Mouse (Mus musculus) neural tube, embryonic 13.5 days (tissue): ENCODE measurements at regions not wholly inside any gene's neighbourhood (a gene's known extent, or its start where the extent isn't known, plus 50 kb on each side); places are given as distances from the start of the nearest gene placed in this dataset.
A peak's percentile ranks its signal among the peaks of the same experiment; 100 is the strongest.
"Not testable (repeated sequence)": the region's sequence is repeated elsewhere in the genome, so short reads cannot be mapped to it uniquely, and the experiment has no call there.

Experiments
- ATAC-seq: fragments of 200-750 bp; cut with Nextera tagmentation; 2 replicates; pipeline ENCODE4 v1.8.0; 2017; ENCODE audit warnings: low read depth, mild to moderate bottlenecking, moderate TSS enrichment, moderate library complexity
- H3K27ac ChIP-seq: fragments of 300-500 bp; sonication (generic); replicated peaks from 2 replicates; pipeline ENCODE4 v1.5.1; 2015; ENCODE audit warnings: moderate library complexity, mild to moderate bottlenecking, inconsistent platforms
- H3K27me3 ChIP-seq: fragments of 300-500 bp; sonication (generic); 2 replicates; pipeline ENCODE4 v1.6.1; 2015; ENCODE audit warnings: mild to moderate bottlenecking, inconsistent platforms
- H3K36me3 ChIP-seq: fragments of 300-500 bp; sonication (generic); 2 replicates; pipeline ENCODE4 v1.6.1; 2015; ENCODE audit warnings: mild to moderate bottlenecking, inconsistent platforms
- H3K4me1 ChIP-seq: fragments of 300-500 bp; sonication (generic); replicated peaks from 2 replicates; pipeline ENCODE4 v1.6.1; 2015; ENCODE audit warnings: inconsistent platforms
- H3K4me2 ChIP-seq: fragments of 300-500 bp; sonication (generic); 2 replicates; pipeline ENCODE4 v1.6.1; 2015; ENCODE audit warnings: inconsistent platforms, mild to moderate bottlenecking, moderate library complexity
- H3K4me3 ChIP-seq: fragments of 300-500 bp; sonication (generic); 2 replicates; pipeline ENCODE4 v1.5.1; 2015; ENCODE audit warnings: mild to moderate bottlenecking, inconsistent platforms
- H3K9ac ChIP-seq: fragments of 300-500 bp; sonication (generic); 2 replicates; pipeline ENCODE4 v1.6.1; 2015; ENCODE audit warnings: moderate library complexity, mild to moderate bottlenecking, inconsistent platforms
- H3K9me3 ChIP-seq: fragments of 300-500 bp; sonication (generic); 2 replicates; pipeline ENCODE4 v1.6.1; 2016; ENCODE audit warnings: inconsistent platforms
- WGBS: fragments of 180-500 bp; shearing (Covaris S2); methylation state at CpG from one replicate; pipeline ENCODE4 v1.1.7; 2015; 5-methylcytosine and 5-hydroxymethylcytosine counted together

GRCm38 (mm10) chr11:24322412-24322811, 244.6 kb downstream of the Bcl11a start:
- not testable (repeated sequence) for H3K4me3 ChIP-seq
- WGBS, result 92% methylated on average over 5 of the region's 5 CpGs

GRCm38 (mm10) chr11:24328481-24328880, 250.6 kb downstream of the Bcl11a start:
- Histone ChIP-seq H3K9ac (no peak overlapping the region), H3K4me2 (no peak overlapping the region), H3K9me3 (no peaks in the 10 kb centered on the region), H3K36me3 (no peaks in the 10 kb centered on the region), H3K4me1 (peaks cover 13% of the 10 kb centered on the region), H3K27me3 (no peaks in the 10 kb centered on the region), H3K27ac (no peak overlapping the region), H3K4me3 (no peak overlapping the region)
- ATAC-seq, result no peak
- WGBS, result 67% methylated on average over 4 of the region's 4 CpGs

More at GRCm38 (mm10) chr11:24322412-24322811, 244.6 kb downstream of the Bcl11a start:
- not testable (repeated sequence) for H3K27me3 ChIP-seq, H3K9ac ChIP-seq, H3K4me2 ChIP-seq, H3K9me3 ChIP-seq, ATAC-seq, H3K4me1 ChIP-seq, H3K27ac ChIP-seq, H3K36me3 ChIP-seq

- H3K9ac ChIP-seq, result no peak overlapping the region
- H3K27me3 ChIP-seq, result no peaks in the 10 kb centered on the region
- 70% methylated on average over 10 of the region's 10 CpGs for WGBS
- H3K4me2 ChIP-seq, result no peak overlapping the region
- H3K9me3 ChIP-seq, result no peaks in the 10 kb centered on the region
- no peak for ATAC-seq
- H3K4me3 ChIP-seq, result no peak overlapping the region
- no peak overlapping the region for H3K27ac ChIP-seq
- H3K4me1 ChIP-seq, result peaks cover 13% of the 10 kb centered on the region
- no peaks in the 10 kb centered on the region for H3K36me3 ChIP-seq
These were observed 252.7 kb downstream of the Bcl11a start for GRCm38 (mm10) chr11:24330366-24331124.

- Histone ChIP-seq H3K9me3 (no peaks in the 10 kb centered on the region), H3K36me3 (no peaks in the 10 kb centered on the region), H3K27me3 (no peaks in the 10 kb centered on the region), H3K4me3 (no peak overlapping the region), H3K9ac (no peak overlapping the region), H3K4me1 (peaks cover 13% of the 10 kb centered on the region), H3K4me2 (no peak overlapping the region), H3K27ac (no peak overlapping the region)
- 91% methylated on average over 3 of the region's 3 CpGs for WGBS
- ATAC-seq, result no peak
These were observed 254.4 kb downstream of the Bcl11a start for GRCm38 (mm10) chr11:24332241-24332640.

GRCm38 (mm10) chr11:24333111-24333510, 255.3 kb downstream of the Bcl11a start:
- Histone ChIP-seq H3K27ac (no peak overlapping the region), H3K9ac (no peak overlapping the region), H3K27me3 (no peaks in the 10 kb centered on the region), H3K4me2 (no peak overlapping the region), H3K4me3 (no peak overlapping the region), H3K4me1 (peaks cover 17% of the 10 kb centered on the region), H3K9me3 (no peaks in the 10 kb centered on the region), H3K36me3 (no peaks in the 10 kb centered on the region)
- ATAC-seq, result no peak
- WGBS, result 88% methylated on average over 6 of the region's 6 CpGs

GRCm38 (mm10) chr11:24335256-24335655, 257.4 kb downstream of the Bcl11a start:
- Histone ChIP-seq H3K4me1 (peaks cover 17% of the 10 kb centered on the region), H3K27me3 (no peaks in the 10 kb centered on the region), H3K9me3 (no peaks in the 10 kb centered on the region), H3K27ac (no peak overlapping the region), H3K36me3 (no peaks in the 10 kb centered on the region), H3K4me2 (no peak overlapping the region), H3K4me3 (no peak overlapping the region), H3K9ac (no peak overlapping the region)
- WGBS, result 84% methylated on average over 4 of the region's 4 CpGs
- ATAC-seq, result no peak

- Histone ChIP-seq H3K4me1 (peaks cover 8% of the 10 kb centered on the region), H3K27me3 (no peaks in the 10 kb centered on the region), H3K4me3 (no peak overlapping the region), H3K9me3 (no peaks in the 10 kb centered on the region), H3K36me3 (no peaks in the 10 kb centered on the region), H3K4me2 (no peak overlapping the region), H3K9ac (no peak overlapping the region), H3K27ac (no peak overlapping the region)
- 72% methylated on average over 1 of the region's 1 CpGs for WGBS
- peak; percentile 50; the same call in 1 of the 2 replicates for ATAC-seq
These were observed 260.3 kb downstream of the Bcl11a start for GRCm38 (mm10) chr11:24338111-24338510.

- no peaks in the 10 kb centered on the region for H3K9me3 ChIP-seq
- WGBS, result 42% methylated on average over 2 of the region's 2 CpGs
- ATAC-seq, result no peak
These were observed 261.2 kb downstream of the Bcl11a start for GRCm38 (mm10) chr11:24339061-24339460.

GRCm38 (mm10) chr11:24340677-24341076, 262.8 kb downstream of the Bcl11a start:
- H3K4me2 ChIP-seq, result no peak overlapping the region
- 83% methylated on average over 2 of the region's 2 CpGs for WGBS
- no peak for ATAC-seq
- no peak overlapping the region for H3K27ac ChIP-seq
- H3K27me3 ChIP-seq, result no peaks in the 10 kb centered on the region
- no peak overlapping the region for H3K4me3 ChIP-seq
- no peaks in the 10 kb centered on the region for H3K9me3 ChIP-seq
- peaks cover 8% of the 10 kb centered on the region for H3K4me1 ChIP-seq
- no peaks in the 10 kb centered on the region for H3K36me3 ChIP-seq
- H3K9ac ChIP-seq, result no peak overlapping the region

More at GRCm38 (mm10) chr11:24339061-24339460, 261.2 kb downstream of the Bcl11a start:
- Histone ChIP-seq H3K4me1 (peaks cover 8% of the 10 kb centered on the region), H3K27me3 (no peaks in the 10 kb centered on the region), H3K4me2 (no peak overlapping the region), H3K9ac (no peak overlapping the region), H3K36me3 (no peaks in the 10 kb centered on the region), H3K4me3 (no peak overlapping the region), H3K27ac (no peak overlapping the region)

GRCm38 (mm10) chr11:24341650-24342049, 263.8 kb downstream of the Bcl11a start:
- no peak for ATAC-seq
- H3K9me3 ChIP-seq, result no peaks in the 10 kb centered on the region
- H3K27me3 ChIP-seq, result no peaks in the 10 kb centered on the region
- H3K4me3 ChIP-seq, result no peak overlapping the region
- WGBS, result 64% methylated on average over 3 of the region's 3 CpGs
- no peaks in the 10 kb centered on the region for H3K36me3 ChIP-seq
- H3K9ac ChIP-seq, result no peak overlapping the region
- H3K4me1 ChIP-seq, result peaks cover 15% of the 10 kb centered on the region
- H3K27ac ChIP-seq, result no peak overlapping the region
- no peak overlapping the region for H3K4me2 ChIP-seq

GRCm38 (mm10) chr11:24342176-24342575, 264.3 kb downstream of the Bcl11a start:
- H3K36me3 ChIP-seq, result no peaks in the 10 kb centered on the region
- peaks cover 21% of the 10 kb centered on the region for H3K4me1 ChIP-seq
- H3K9me3 ChIP-seq, result no peaks in the 10 kb centered on the region
- WGBS, result 66% methylated on average over 2 of the region's 2 CpGs
- no peaks in the 10 kb centered on the region for H3K27me3 ChIP-seq
- no peak for ATAC-seq
- H3K4me2 ChIP-seq, result no peak overlapping the region
- H3K4me3 ChIP-seq, result no peak overlapping the region
- H3K27ac ChIP-seq, result no peak overlapping the region
- no peak overlapping the region for H3K9ac ChIP-seq

- H3K27ac ChIP-seq, result no peak overlapping the region
- ATAC-seq, result no peak
- H3K9ac ChIP-seq, result no peak overlapping the region
- H3K4me1 ChIP-seq, result peaks cover 24% of the 10 kb centered on the region
- no peaks in the 10 kb centered on the region for H3K9me3 ChIP-seq
- H3K36me3 ChIP-seq, result no peaks in the 10 kb centered on the region
- no peaks in the 10 kb centered on the region for H3K27me3 ChIP-seq
- 95% methylated on average over 2 of the region's 2 CpGs for WGBS
- no peak overlapping the region for H3K4me3 ChIP-seq
- no peak overlapping the region for H3K4me2 ChIP-seq
These were observed 264.9 kb downstream of the Bcl11a start for GRCm38 (mm10) chr11:24342732-24343131.

GRCm38 (mm10) chr11:24347225-24347624, 269.4 kb downstream of the Bcl11a start:
- ATAC-seq, result 0 out of 2 replicates have a peak, but pooled peaks have one; percentile 40
- WGBS, result 17% methylated on average over 12 of the region's 12 CpGs

More at GRCm38 (mm10) chr11:24347225-24347624, 269.4 kb downstream of the Bcl11a start:
- H3K9me3 ChIP-seq, result no peaks in the 10 kb centered on the region
- H3K27me3 ChIP-seq, result no peaks in the 10 kb centered on the region
- no peak overlapping the region for H3K4me3 ChIP-seq
- no peaks in the 10 kb centered on the region for H3K36me3 ChIP-seq
- H3K27ac ChIP-seq, result 0 out of 2 replicates have a peak overlapping the region, but pooled peaks have one; percentile 23
- peaks cover 25% of the 10 kb centered on the region for H3K4me1 ChIP-seq
- H3K9ac ChIP-seq, result no peak overlapping the region
- no peak overlapping the region for H3K4me2 ChIP-seq
